Mouse (Mus musculus) G1E-ER4 (cell line): ENCODE results near the gene Hid1. TPM values are rescaled to one million over a fixed set of nuclear protein-coding genes. Genes with fewer than 3 reads are reported as not detected.

Source experiments
- GATA1 ChIP-seq: IDR thresholded peaks from one replicate; pipeline ENCODE4 v1.8.0; 2012; ENCODE audit warnings: low read length, inconsistent platforms
- polyA plus RNA-seq: library from polyadenylated mRNA; stranded (reverse); fragments of >175 nt; gene quantifications from 2 replicates; pipeline ENCODE4 v1.2.3, GENCODE M21; 2012

The Hid1 gene
- polyA plus RNA-seq, 1 experiment = not detected

DNA sequence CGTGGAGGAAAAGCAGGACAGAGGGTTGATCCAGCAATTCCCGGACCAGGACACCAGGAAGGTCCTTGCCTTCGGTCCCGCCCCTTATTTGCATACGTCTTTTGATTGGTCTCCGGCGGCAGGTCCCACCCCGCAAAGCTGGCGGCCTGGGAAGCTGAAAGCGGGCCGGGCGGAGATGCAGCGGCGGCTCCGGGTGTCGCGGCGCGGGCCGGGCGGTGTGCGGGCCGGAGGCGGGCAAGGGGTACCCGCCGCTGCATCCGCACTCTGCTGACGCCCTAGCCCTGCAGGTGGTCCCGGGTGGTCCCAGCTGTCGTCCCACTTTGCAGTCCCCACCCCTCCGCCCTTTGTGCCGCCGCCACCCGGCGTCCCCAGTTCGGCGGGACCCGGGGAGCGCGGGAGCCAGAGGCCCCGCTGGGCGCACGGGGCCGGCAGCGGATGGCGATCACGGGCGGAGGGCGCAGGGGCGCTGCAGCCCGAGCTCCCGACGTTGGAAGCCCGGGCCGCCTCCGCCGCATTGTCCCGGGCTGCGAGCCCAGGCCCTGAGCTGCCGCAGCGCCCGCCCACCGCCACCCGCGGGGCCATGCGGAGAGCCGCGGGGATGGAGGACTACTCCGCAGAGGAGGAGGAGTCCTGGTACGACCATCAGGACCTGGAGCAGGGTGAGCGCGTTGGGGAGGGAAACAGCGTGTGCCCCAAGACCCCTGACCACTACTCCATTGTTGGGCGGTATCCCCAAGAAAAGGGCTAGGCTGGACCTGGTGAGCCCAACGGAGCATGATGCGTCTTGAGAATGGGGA lies 14.4 kb upstream of the Hid1 start, which contains the start of gene Cdr2l:
Gene Cdr2l, plus strand, starts transcription at position 174 of the 797 bp plus-strand sequence.
- TF ChIP-seq GATA1 = no peak

DNA sequence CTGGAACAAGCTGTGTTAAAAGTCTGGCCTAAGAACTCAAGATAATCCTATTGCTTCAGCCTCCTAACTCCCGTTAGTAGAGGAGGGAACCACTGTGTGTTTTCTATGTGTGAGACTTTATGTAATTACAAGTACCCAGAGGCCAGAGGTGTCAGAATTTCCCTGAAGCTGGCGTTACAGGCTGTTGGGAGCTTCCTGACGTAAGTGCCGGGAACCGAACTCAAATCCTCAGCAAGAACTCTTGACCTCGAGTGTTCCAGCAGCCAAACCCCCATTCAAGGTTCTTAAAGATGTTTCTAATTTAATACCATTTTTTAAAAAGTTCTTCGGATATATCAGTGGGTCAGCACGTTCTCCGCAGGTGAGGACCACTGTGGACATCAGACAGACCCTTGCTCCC lies 13.7 kb upstream of the Hid1 start:
- TF ChIP-seq GATA1 = no peak

DNA sequence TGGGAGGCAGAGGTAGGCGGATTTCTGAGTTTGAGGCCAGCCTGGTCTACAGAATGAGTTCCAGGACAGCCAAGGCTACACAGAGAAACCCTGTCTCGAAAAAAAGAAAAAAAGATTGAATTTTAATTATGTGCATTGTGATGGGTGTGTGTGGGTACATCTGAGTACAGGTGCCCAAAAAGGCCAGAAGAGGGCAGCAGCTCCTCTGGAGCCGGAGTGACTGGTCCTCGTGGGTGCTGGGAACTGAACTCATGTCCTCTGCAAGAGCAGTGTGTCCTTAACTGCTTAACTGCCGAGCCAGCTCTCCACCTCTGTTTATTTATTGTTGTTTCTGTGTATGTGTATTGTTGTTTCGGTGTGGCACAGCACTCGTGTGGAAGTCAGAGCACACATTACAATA lies 10.3 kb upstream of the Hid1 start:
- no peak for TF ChIP-seq GATA1

DNA sequence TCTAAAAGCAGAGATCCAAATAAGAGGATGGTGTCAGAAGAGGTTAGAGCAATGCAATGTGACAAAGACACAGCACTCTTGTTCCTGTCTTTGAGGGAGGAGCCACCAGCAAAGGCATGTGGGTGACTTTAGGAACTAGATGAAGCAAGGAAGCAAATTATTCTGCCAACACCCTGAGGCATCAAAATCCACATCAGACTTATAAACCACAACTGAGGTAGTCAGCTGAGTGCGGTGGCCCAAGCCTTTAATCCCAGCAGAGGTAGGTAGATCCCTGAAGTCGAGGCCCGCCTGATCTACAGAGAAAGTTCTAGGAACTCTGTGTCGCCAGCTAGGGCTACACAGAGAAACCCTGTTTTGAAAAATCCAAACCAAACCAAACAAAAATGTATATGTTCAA lies 9.7 kb upstream of the Hid1 start:
- no peak for TF ChIP-seq GATA1

DNA sequence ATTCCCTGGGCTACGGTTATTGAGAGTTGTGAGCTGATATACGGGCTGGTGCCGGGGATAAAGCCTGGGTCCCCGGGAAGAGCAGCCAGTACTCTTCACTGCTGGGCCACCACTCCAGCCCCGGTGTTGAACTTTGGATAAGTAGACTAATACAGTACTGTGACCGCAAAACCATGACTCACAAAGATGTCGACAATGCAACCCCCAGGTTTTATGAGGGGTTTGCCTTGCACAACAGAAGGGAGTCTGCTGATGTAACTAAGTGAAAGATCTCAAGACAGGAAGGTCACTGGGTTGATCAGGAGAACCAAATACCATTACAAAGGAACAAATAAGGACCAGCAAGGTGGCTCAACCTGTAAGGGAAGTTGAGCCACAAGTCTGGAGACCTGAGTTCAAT lies 9.2 kb upstream of the Hid1 start:
- no peak for TF ChIP-seq GATA1

DNA sequence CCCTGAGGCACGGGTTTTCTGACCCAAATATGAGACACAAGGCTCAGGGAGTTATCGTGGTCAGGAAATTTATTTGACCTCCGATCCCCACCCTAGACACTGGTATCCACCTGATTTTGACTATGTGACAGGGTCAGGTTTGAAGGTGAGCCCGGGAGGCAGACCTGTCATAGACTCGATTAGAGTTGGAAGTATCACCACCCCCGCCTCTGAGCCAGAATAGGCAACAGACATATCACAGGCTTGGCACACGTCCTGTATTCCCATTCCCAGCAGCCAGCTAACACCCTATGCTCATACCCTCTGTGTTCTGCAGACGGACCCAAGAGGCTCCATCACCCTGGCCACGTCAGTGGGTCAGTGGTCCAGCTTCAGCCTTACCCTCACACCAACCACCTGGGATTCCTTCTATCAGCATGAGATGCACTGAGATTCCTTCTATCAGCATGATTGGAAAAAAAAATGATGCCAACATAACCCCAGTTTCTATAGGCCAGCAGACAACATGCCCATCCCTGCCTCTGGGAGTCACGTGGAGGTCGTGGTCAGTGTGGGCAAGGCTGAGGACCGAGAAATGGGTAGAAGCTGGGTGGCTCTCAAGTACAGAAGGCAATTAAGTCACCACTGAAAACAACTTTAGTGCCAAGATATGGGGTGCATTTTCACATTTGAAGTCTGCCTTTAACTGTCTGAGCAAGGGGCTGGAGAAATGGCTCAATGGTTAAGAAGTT lies 7.3 kb upstream of the Hid1 start:
- TF ChIP-seq GATA1 = no peak

DNA sequence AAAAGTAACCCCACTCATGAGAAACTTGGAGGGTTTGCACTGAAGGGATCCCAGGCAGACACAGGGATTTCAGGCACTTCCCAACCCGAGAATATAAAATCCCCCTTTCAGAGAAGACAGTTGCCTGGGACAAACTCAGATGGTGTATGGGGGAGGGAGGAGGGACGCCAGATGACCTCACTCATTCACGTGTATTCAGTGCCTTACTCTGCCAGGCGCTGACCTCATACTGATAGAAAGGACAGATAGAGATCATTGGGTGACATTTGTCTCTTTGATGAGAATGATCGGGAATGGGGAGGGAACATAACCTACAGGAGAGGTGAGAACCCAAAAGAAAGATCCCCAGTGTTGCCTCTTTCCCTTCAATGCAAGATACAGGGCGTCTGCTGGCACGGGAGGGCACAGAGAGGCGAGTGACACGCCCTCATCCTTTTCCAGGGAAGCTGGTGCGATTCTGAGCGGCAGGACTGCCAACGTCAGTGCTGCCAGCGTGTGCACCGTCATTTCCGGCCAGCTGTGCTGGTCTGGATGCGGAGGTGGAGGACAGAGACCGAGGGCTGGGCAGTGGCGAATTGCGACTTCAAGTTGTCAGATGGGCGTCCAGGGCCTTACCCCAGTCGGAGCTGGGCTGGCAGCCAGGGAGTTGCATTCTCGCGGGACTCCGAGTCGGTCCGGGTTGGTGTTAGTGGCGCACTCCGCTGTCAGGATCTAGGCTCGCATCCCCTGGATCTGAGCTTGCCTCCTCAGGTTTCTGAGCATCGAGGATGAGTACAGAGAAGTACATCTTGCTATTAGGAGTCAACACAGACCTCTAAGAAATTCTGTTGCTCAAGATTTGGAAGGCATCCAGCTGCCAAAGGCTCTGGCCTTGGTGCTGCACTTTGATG lies 6.5 kb upstream of the Hid1 start:
- TF ChIP-seq GATA1 = no peak

DNA sequence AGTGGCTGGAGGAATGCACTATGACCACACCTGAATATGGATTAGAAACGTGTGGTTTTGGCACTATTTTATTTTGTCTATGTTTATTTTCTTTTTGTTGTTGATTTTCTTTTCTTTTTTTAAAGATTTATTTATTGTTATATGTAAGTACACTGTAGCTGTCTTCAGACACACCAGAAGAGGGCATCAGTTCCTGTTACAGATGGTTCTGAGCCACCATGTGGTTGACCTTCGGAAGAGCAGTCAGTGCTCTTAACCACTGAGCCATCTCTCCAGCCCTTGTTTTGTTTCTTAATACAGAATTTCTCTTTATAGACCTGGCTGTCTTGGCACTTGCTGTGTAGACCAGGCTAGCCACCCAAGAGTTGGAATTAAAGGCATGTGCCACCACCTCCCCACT lies 5.2 kb upstream of the Hid1 start:
- TF ChIP-seq GATA1 = no peak

DNA sequence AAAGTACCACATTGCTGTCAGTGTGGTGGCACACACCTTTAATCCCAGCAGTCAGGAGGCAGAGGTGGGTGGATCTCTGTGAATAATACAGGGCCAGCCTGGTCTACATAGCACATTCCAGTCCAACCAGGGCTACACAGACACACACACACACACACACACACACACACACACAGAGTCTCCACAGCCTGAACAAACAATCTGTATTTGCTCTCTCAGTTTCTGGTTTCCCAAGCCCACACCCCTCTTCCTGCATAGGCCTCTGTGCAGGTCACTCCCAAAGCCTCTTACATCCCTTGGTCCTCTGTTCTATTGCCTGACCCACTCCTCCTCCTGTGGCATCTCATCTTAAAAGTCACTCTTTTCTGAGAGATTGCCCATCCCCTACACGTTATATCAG lies 4.5 kb upstream of the Hid1 start:
- TF ChIP-seq GATA1 = no peak

DNA sequence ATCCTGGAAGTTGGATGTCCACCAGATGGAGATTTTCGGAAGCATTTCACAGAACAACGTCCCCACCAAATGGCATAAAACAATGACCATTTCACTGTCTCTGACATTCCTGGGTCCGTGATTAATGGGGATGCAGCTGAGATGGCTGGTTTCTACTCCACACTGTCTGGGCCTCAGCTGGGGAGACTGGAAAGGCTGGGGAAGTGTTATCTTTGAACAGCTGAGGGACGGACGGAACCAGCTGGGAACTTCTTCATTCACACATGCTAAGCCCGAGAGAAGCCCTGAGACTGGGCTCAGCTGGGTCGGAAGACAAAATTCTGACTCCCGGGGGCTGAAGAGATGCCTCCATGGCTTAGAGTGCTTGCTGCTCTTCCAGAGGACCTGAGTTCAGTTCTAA lies 3.8 kb upstream of the Hid1 start:
- TF ChIP-seq GATA1 = no peak

DNA sequence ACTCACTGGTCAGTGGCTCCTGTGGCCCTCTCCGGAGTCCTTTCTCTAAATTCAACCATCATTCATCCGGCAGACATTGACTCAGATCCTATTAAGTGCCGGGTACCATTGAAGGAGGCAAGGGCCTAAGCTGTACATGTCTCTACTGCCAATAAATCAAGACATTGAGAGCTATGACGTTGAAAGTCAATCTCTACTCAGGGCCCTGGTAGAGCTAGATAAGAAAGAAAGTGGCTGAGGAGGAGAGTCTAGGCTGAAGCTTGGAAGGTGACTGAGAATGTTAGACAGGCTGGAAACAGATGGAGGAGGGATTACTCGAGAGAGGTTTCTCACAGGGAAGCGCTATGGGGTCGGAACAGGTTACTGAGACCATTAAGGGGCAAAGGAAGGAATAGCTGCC lies 2.8 kb upstream of the Hid1 start:
- no peak for TF ChIP-seq GATA1

DNA sequence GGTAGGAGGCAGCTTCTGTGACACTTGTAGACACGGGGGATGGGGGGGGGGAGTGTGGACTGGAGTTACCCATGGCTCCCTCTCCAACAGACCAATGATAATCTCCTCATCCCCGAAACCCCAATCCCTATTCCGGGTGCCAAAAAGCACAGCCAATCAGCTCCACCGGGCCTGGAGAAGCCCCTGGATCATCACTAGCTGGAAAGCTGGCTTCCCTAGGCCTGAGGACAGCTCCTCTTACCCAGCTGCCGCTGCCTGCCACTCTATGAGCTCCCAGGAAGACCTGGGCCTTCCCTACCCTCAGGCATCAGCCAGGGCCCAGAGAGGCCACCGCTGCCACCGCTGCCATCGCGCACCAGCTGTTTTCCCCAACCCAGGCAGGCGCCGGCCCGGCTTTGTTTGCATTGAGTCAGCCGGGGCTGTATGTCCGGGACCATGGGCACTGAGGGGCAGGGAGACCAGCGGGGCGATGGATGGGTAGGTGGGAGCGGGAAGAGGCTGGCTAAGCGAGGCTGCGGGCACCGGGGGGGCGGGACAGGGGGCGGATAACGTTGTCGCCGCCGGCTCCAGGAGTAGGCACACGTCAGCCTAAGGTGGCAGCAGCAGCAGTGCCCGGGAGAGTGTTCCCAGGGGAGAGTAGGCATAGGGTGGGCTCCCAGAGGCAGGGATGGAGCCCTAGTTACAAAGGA lies 706 bp downstream of the Hid1 start:
- TF ChIP-seq GATA1 = no peak

DNA sequence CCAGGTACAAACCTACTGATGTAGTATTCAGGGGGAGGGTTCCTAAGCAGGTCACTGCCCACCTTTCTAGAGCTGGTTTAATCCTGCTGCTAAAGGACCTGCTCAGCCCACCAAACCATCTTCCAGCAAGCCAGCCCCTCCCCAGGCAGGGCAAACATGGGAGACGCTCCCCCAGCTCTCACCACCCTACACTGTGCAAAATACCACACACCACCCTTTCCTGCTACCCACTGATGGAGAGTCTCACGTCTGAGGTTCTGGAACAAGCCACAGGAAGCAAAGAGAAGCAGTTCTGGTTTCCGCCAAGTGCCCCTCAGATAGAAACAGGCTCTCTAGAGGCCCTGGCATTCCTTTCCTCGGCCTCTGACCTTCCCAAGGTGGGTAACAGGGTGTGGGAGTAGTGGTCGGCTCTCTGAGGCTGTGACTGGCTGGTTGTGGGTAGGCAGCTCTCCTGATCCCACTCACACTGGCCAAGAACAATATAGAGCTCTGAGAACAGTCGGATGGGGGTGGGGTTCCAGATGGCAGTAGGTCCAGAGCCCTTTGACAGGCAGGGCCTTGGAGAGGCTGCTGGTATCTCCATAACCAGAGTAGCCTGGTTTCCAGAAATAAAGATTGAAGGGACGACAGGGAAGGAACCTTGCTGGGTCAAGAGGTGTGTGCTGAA lies 1.4 kb downstream of the Hid1 start:
- TF ChIP-seq GATA1 = no peak

DNA sequence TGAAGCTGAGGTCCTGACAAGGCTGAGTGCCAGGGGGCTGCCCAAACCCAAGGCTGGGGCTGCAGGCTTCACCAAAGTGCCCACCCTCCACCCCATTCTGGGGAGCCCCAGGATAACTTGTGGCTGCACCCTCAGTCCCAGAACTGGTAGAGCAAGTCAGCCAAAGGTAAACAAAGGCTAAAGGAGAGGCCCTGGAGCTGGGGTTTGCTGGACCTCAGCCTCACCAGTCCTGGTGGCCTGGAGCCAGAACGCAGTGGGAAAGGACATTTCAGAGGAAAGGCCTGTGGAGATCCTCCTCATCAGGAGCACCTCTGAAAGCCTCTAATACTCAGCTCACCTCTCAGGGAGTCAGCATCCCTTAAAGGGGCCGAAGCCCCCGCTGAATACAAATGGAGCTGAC lies 3.4 kb downstream of the Hid1 start:
- TF ChIP-seq GATA1 = no peak

DNA sequence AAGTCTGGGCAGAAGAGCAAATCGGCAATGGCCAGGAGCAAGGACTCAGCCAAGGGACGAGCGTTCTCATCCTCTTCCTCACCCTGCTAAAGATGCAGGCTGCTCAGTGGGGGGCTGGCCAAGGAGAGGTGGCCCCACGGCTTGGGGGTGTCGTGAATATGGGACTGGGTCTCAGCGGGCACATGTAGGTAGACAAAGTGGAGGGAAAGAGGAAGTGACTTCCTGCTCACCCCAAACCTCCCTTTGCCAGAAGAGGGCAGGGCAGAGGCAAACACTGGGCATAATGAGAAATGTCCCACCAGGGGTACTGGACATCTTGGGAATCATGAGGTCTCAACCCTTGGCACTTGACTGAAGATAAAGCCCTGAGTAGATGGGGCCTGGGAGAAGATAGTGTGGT lies 7.8 kb downstream of the Hid1 start:
- no peak for TF ChIP-seq GATA1
